Mouse (Mus musculus) neutrophil, adult 5-6 weeks (primary cell): ENCODE data around the gene Sypl2. TPM values are rescaled to one million over a fixed set of nuclear protein-coding genes. Genes with fewer than 3 reads are reported as not detected.

Experiments used
- ATAC-seq: fragments of 151-379, 151-347 bp; 2 replicates; pipeline ENCODE4 v1.8.0; 2017; ENCODE audit warnings: mild to moderate bottlenecking, moderate TSS enrichment; ENCODE audit not compliant: insufficient number of reproducible peaks, poor library complexity, low FRiP score, severe bottlenecking; ENCODE audit errors: extremely low read depth
- total RNA-seq: library from RNA; stranded (forward); fragments of 200-1000 nt; gene quantifications from 2 replicates; pipeline ENCODE4 v1.2.3, GENCODE M21; 2017

The Sypl2 gene
- total RNA-seq, 1 experiment from 2014 or later, result not detected

- ATAC-seq, result no peak
Observed at GRCm38 (mm10) chr3:108185460-108186097, 40.9 kb downstream of the Sypl2 start.

GRCm38 (mm10) chr3:108184742-108185141 is 41.7 kb downstream of the Sypl2 start:
- ATAC-seq, result no peak

GRCm38 (mm10) chr3:108180514-108180913 is 45.9 kb downstream of the Sypl2 start:
- ATAC-seq, result no peak

- no peak for ATAC-seq
Observed at GRCm38 (mm10) chr3:108178756-108179715, 47.4 kb downstream of the Sypl2 start.

GRCm38 (mm10) chr3:108174672-108175531 is 51.5 kb downstream of the Sypl2 start:
- no peak for ATAC-seq

- no peak for ATAC-seq
Observed at GRCm38 (mm10) chr3:108169199-108169598, 57.2 kb downstream of the Sypl2 start.

- ATAC-seq, result no peak
Observed at GRCm38 (mm10) chr3:108167499-108167898, 58.9 kb downstream of the Sypl2 start.

- no peak for ATAC-seq
Observed at GRCm38 (mm10) chr3:108166486-108167211, 59.8 kb downstream of the Sypl2 start.

GRCm38 (mm10) chr3:108165532-108166315 is 60.7 kb downstream of the Sypl2 start:
- no peak for ATAC-seq

GRCm38 (mm10) chr3:108164807-108165206 is 61.6 kb downstream of the Sypl2 start:
- ATAC-seq, result peak; percentile 91

- ATAC-seq, result no peak
Observed at GRCm38 (mm10) chr3:108164091-108164490, 62.4 kb downstream of the Sypl2 start.

Other genes with a start within 250 kb of the Sypl2 start
- gene Gstm2, start 240.2 kb downstream of the Sypl2 start, total RNA-seq, result not detected in 2 replicates
- gene Gstm1, start 208.7 kb downstream of the Sypl2 start, total RNA-seq, result 7.9 and 12.3 TPM in 2 replicates
- 1.7 and 2.3 TPM in 2 replicates for gene Gstm4, start 181.8 kb downstream of the Sypl2 start, total RNA-seq
- gene Ampd2, start 140.0 kb downstream of the Sypl2 start, total RNA-seq, result 16.0 and 18.5 TPM in 2 replicates
- gene Gnat2, start 133.9 kb downstream of the Sypl2 start, total RNA-seq, result not detected in 2 replicates
- gene Gnai3, start 80.5 kb downstream of the Sypl2 start, total RNA-seq, result 143 and 165 TPM in 2 replicates
- gene Gpr61, start 71.8 kb downstream of the Sypl2 start, total RNA-seq, result 0.23 TPM in 1 of 2 replicates, not detected in the other
- 1.3 and 1.6 TPM in 2 replicates for gene Amigo1, start 40.3 kb downstream of the Sypl2 start, total RNA-seq
- gene Cyb561d1, start 25.4 kb downstream of the Sypl2 start, total RNA-seq, result 26.8 and 29.0 TPM in 2 replicates
- 5.8 and 7.3 TPM in 2 replicates for gene Atxn7l2, start 15.7 kb downstream of the Sypl2 start, total RNA-seq
- 54.4 and 69.7 TPM in 2 replicates for gene Psma5, start 30.3 kb upstream of the Sypl2 start, total RNA-seq
- 24.7 and 26.2 TPM in 2 replicates for gene Sort1, start 57.4 kb upstream of the Sypl2 start, total RNA-seq
- not detected in 2 replicates for gene Mybphl, start 138.3 kb upstream of the Sypl2 start, total RNA-seq
- gene Psrc1, start 157.2 kb upstream of the Sypl2 start, total RNA-seq, result 0.35 and 1.7 TPM in 2 replicates
- 0.86 and 1.6 TPM in 2 replicates for gene Celsr2, start 188.9 kb upstream of the Sypl2 start, total RNA-seq
- gene Sars, start 218.6 kb upstream of the Sypl2 start, total RNA-seq, result 148 and 192 TPM in 2 replicates